Mouse (Mus musculus): Measurements from ENCODE around the gene Smad5. TPM values are rescaled to one million over a fixed set of nuclear protein-coding genes. Genes with fewer than 3 reads are reported as not detected.

Gene Smad5
- 52.6 and 56.3 TPM in 2 replicates for polyA plus RNA-seq (2016; fragmentation: Nextera tagmentation; extraction: Ambion mirVana)

- Histone ChIP-seq H3K4me3 (replicated peaks) (peak within 1 kb of the TSS; percentile 77), H3K9ac (replicated peaks) (peak within 1 kb of the TSS; percentile 98), H3K27ac (peak within 1 kb of the TSS; percentile 99), H3K36me3 (peaks cover 16% of the 10 kb centered on the region), H3K4me1 (replicated peaks) (peaks cover 76% of the 10 kb centered on the region), H3K27me3 (no peaks in the 10 kb centered on the region), H3K4me2 (peak within 1 kb of the TSS; percentile 78), H3K9me3 (no peaks in the 10 kb centered on the region)
- WGBS = 1% methylated on average over 62 of the region's 62 CpGs
- ATAC-seq (ENCODE audit: insufficient number of reproducible peaks, insufficient read depth, low FRiP score, low TSS enrichment, low read depth) = peak; percentile 84
These were observed at the start of gene Smad5 for GRCm38 (mm10) chr13:56702469-56703221. Gene Smad5, plus strand, starts transcription at chr13:56703010.

GRCm38 (mm10) chr13:56654176-56654575, 48.6 kb upstream of the Smad5 start:
- Histone ChIP-seq H3K36me3 (no peaks in the 10 kb centered on the region), H3K4me3 (replicated peaks) (no peak overlapping the region), H3K4me2 (no peak overlapping the region), H3K27me3 (no peaks in the 10 kb centered on the region), H3K9ac (replicated peaks) (no peak overlapping the region), H3K9me3 (no peaks in the 10 kb centered on the region), H3K4me1 (replicated peaks) (peaks cover 33% of the 10 kb centered on the region), H3K27ac (no peak overlapping the region)
- 86% methylated on average over 5 of the region's 5 CpGs for WGBS
- ATAC-seq (ENCODE audit: insufficient number of reproducible peaks, insufficient read depth, low FRiP score, low TSS enrichment, low read depth) = no peak

- 0 out of 2 replicates have a peak overlapping the region, but pooled peaks have one; percentile 29 for H3K27ac ChIP-seq
- no peak for ATAC-seq (ENCODE audit: insufficient number of reproducible peaks, insufficient read depth, low FRiP score, low TSS enrichment, low read depth)
These were observed 44.8 kb upstream of the Smad5 start for GRCm38 (mm10) chr13:56657946-56658512.

GRCm38 (mm10) chr13:56658931-56659330, 43.9 kb upstream of the Smad5 start:
- Histone ChIP-seq H3K36me3 (no peaks in the 10 kb centered on the region), H3K4me3 (replicated peaks) (no peak overlapping the region), H3K27me3 (no peaks in the 10 kb centered on the region), H3K4me2 (no peak overlapping the region), H3K9me3 (no peaks in the 10 kb centered on the region), H3K9ac (replicated peaks) (no peak overlapping the region), H3K4me1 (replicated peaks) (peaks cover 20% of the 10 kb centered on the region), H3K27ac (no peak overlapping the region)
- WGBS = 69% methylated on average over 6 of the region's 6 CpGs
- ATAC-seq (ENCODE audit: insufficient number of reproducible peaks, insufficient read depth, low FRiP score, low TSS enrichment, low read depth) = no peak

More at GRCm38 (mm10) chr13:56657946-56658512, 44.8 kb upstream of the Smad5 start:
- Histone ChIP-seq H3K9me3 (no peaks in the 10 kb centered on the region), H3K36me3 (no peaks in the 10 kb centered on the region), H3K9ac (replicated peaks) (no peak overlapping the region), H3K27me3 (no peaks in the 10 kb centered on the region), H3K4me1 (replicated peaks) (peaks cover 24% of the 10 kb centered on the region), H3K4me2 (no peak overlapping the region), H3K4me3 (replicated peaks) (no peak overlapping the region)
- 41% methylated on average over 7 of the region's 7 CpGs for WGBS

GRCm38 (mm10) chr13:56661914-56662621, 40.7 kb upstream of the Smad5 start:
- Histone ChIP-seq H3K4me2 (no peak overlapping the region), H3K9me3 (0 out of 2 replicates have a peak, but pooled peaks cover 3% of the 10 kb centered on the region), H3K9ac (replicated peaks) (no peak overlapping the region), H3K36me3 (no peaks in the 10 kb centered on the region), H3K4me3 (replicated peaks) (no peak overlapping the region), H3K27me3 (no peaks in the 10 kb centered on the region), H3K27ac (0 out of 2 replicates have a peak overlapping the region, but pooled peaks have one; percentile 35), H3K4me1 (replicated peaks) (peaks cover 7% of the 10 kb centered on the region; the same call in 1 of the 2 replicates)
- WGBS = 64% methylated on average over 7 of the region's 7 CpGs
- ATAC-seq (ENCODE audit: insufficient number of reproducible peaks, insufficient read depth, low FRiP score, low TSS enrichment, low read depth) = no peak

- 0 out of 2 replicates have a peak, but pooled peaks cover 3% of the 10 kb centered on the region for H3K9me3 ChIP-seq
- no peak for ATAC-seq (ENCODE audit: insufficient number of reproducible peaks, insufficient read depth, low FRiP score, low TSS enrichment, low read depth)
- H3K4me2 ChIP-seq = no peak overlapping the region
- no peak overlapping the region for H3K27ac ChIP-seq
- WGBS = 79% methylated on average over 17 of the region's 17 CpGs
- H3K9ac ChIP-seq (replicated peaks) = no peak overlapping the region
- peaks cover 7% of the 10 kb centered on the region; the same call in 1 of the 2 replicates for H3K4me1 ChIP-seq (replicated peaks)
- no peaks in the 10 kb centered on the region for H3K36me3 ChIP-seq
- H3K27me3 ChIP-seq = no peaks in the 10 kb centered on the region
- H3K4me3 ChIP-seq (replicated peaks) = no peak overlapping the region
These were observed 38.3 kb upstream of the Smad5 start for GRCm38 (mm10) chr13:56664256-56665170.

GRCm38 (mm10) chr13:56671206-56671605, 31.6 kb upstream of the Smad5 start:
- no peak overlapping the region for H3K9ac ChIP-seq (replicated peaks)
- WGBS = 64% methylated on average over 11 of the region's 11 CpGs
- no peak overlapping the region for H3K27ac ChIP-seq
- no peak overlapping the region for H3K4me2 ChIP-seq
- H3K27me3 ChIP-seq = no peaks in the 10 kb centered on the region
- H3K36me3 ChIP-seq = no peaks in the 10 kb centered on the region
- peaks cover 16% of the 10 kb centered on the region for H3K4me1 ChIP-seq (replicated peaks)
- no peak for ATAC-seq (ENCODE audit: insufficient number of reproducible peaks, insufficient read depth, low FRiP score, low TSS enrichment, low read depth)
- H3K9me3 ChIP-seq = 0 out of 2 replicates have a peak, but pooled peaks cover 3% of the 10 kb centered on the region
- no peak overlapping the region for H3K4me3 ChIP-seq (replicated peaks)

GRCm38 (mm10) chr13:56677731-56678130, 25.1 kb upstream of the Smad5 start:
- no peak for ATAC-seq (ENCODE audit: insufficient number of reproducible peaks, insufficient read depth, low FRiP score, low TSS enrichment, low read depth)
- H3K4me2 ChIP-seq = no peak overlapping the region
- no peak overlapping the region for H3K9ac ChIP-seq (replicated peaks)
- H3K4me1 ChIP-seq (replicated peaks) = peaks cover 15% of the 10 kb centered on the region
- H3K27ac ChIP-seq = no peak overlapping the region
- 93% methylated on average over 4 of the region's 4 CpGs for WGBS
- H3K9me3 ChIP-seq = no peaks in the 10 kb centered on the region
- H3K27me3 ChIP-seq = no peaks in the 10 kb centered on the region
- no peaks in the 10 kb centered on the region for H3K36me3 ChIP-seq
- H3K4me3 ChIP-seq (replicated peaks) = no peak overlapping the region

- ATAC-seq (ENCODE audit: insufficient number of reproducible peaks, insufficient read depth, low FRiP score, low TSS enrichment, low read depth) = no peak
- no peaks in the 10 kb centered on the region for H3K9me3 ChIP-seq
- H3K4me1 ChIP-seq (replicated peaks) = peaks cover 14% of the 10 kb centered on the region
- no peak overlapping the region for H3K4me2 ChIP-seq
- H3K4me3 ChIP-seq (replicated peaks) = no peak overlapping the region
- H3K9ac ChIP-seq (replicated peaks) = no peak overlapping the region
- H3K36me3 ChIP-seq = no peaks in the 10 kb centered on the region
- H3K27me3 ChIP-seq = no peaks in the 10 kb centered on the region
- 49% methylated on average over 10 of the region's 10 CpGs for WGBS
- no peak overlapping the region for H3K27ac ChIP-seq
These were observed 24.5 kb upstream of the Smad5 start for GRCm38 (mm10) chr13:56678188-56678787.

GRCm38 (mm10) chr13:56678826-56679504, 23.8 kb upstream of the Smad5 start:
- WGBS = 35% methylated on average over 10 of the region's 10 CpGs
- Histone ChIP-seq H3K9ac (replicated peaks) (no peak overlapping the region), H3K4me2 (no peak overlapping the region), H3K27me3 (no peaks in the 10 kb centered on the region), H3K4me3 (replicated peaks) (no peak overlapping the region), H3K36me3 (no peaks in the 10 kb centered on the region), H3K9me3 (no peaks in the 10 kb centered on the region), H3K27ac (no peak overlapping the region), H3K4me1 (replicated peaks) (peaks cover 7% of the 10 kb centered on the region; the same call in 1 of the 2 replicates)
- ATAC-seq (ENCODE audit: insufficient number of reproducible peaks, insufficient read depth, low FRiP score, low TSS enrichment, low read depth) = no peak

All from limb, embryonic 12.5 days (tissue).